Comparison of ENCODE assay signal across 8 mouse cellular contexts in genomic region chr8:71340625-71341024, GRCm38 (mm10). TPM values are rescaled to one million over a fixed set of nuclear protein-coding genes. Genes with fewer than 3 reads are reported as not detected.
A peak's percentile ranks its signal among the peaks of the same experiment; 100 is the strongest.
DNase-seq lines count a peak whose midpoint lies in the region.

No protein-coding gene starts in this region.

- DNase-seq in gastrocnemius, adult 18-20 months (ENCODE audit: low spot score): peak; percentile 26
- no peak for DNase-seq in gastrocnemius, postnatal 25 days
- peak; percentile 71 for DNase-seq in testis, postnatal 10 days (ENCODE audit: low spot score)
- DNase-seq in testis, postnatal 14 days (ENCODE audit: low spot score): no peak
- DNase-seq in embryo, embryonic 11 days: peak; percentile 67
- DNase-seq in lung, postnatal 14 days: peak; percentile 55
- no peak for DNase-seq in layer of hippocampus, adult 18-20 months (ENCODE audit: low spot score in 2 of 2)
- DNase-seq in ovary, adult 18-20 months (ENCODE audit: low spot score): no peak

RNA-seq across cellular contexts. Expression of gene Use1, which starts 26.0 kb away (rescaled TPM):
- total RNA-seq in gastrocnemius, adult 18-20 months (2021): 100 to 1,000 TPM; 100 to 109 TPM
- 10 to 100 TPM; 84.5 to 94.4 TPM for total RNA-seq in gastrocnemius, postnatal 25 days (2021)
- 100 to 1,000 TPM; 111 to 127 TPM for total RNA-seq in layer of hippocampus, adult 18-20 months (2021)

RNA-seq across cellular contexts. Expression of gene Ocel1, which starts 30.5 kb away (rescaled TPM):
- total RNA-seq in gastrocnemius, adult 18-20 months (2021): 1 to 10 TPM; 6.1 to 6.2 TPM
- 1 to 10 TPM; 6.9 to 8.0 TPM for total RNA-seq in gastrocnemius, postnatal 25 days (2021)
- 10 to 100 TPM; 14.3 to 17.9 TPM for total RNA-seq in layer of hippocampus, adult 18-20 months (2021)

RNA-seq across cellular contexts. Expression of gene Nr2f6, which starts 41.1 kb away (rescaled TPM):
- total RNA-seq in gastrocnemius, adult 18-20 months (2021): 10 to 100 TPM; 20.8 to 22.4 TPM
- 10 to 100 TPM; 21.6 to 21.7 TPM for total RNA-seq in gastrocnemius, postnatal 25 days (2021)
- total RNA-seq in layer of hippocampus, adult 18-20 months (2021): 10 to 100 TPM; 44.6 to 46.5 TPM

RNA-seq across cellular contexts. Expression of gene Ushbp1, which starts 55.0 kb away (rescaled TPM):
- total RNA-seq in gastrocnemius, adult 18-20 months (2021): 1 to 10 TPM; 4.7 to 6.9 TPM
- 1 to 10 TPM; 5.5 to 9.9 TPM for total RNA-seq in gastrocnemius, postnatal 25 days (2021)
- total RNA-seq in layer of hippocampus, adult 18-20 months (2021): 1 to 10 TPM; 3.3 TPM

RNA-seq across cellular contexts. Expression of gene Babam1, which starts 56.0 kb away (rescaled TPM):
- total RNA-seq in gastrocnemius, adult 18-20 months (2021): 10 to 100 TPM; 63.4 to 71.9 TPM
- 10 to 100 TPM; 59.2 to 71.2 TPM for total RNA-seq in gastrocnemius, postnatal 25 days (2021)
- total RNA-seq in layer of hippocampus, adult 18-20 months (2021): 100 to 1,000 TPM in 1 of 2 experiments, 10 to 100 TPM in 1; 94.1 to 103 TPM

Comparison
In these comparisons a context has a peak if more than half of its experiments do, and no peak if none do; other contexts are left out.
1. DNase-seq: peak in gastrocnemius, adult 18-20 months (single experiment), testis, postnatal 10 days (single experiment), embryo, embryonic 11 days (single experiment) and lung, postnatal 14 days (single experiment); none in gastrocnemius, postnatal 25 days (single experiment), testis, postnatal 14 days (single experiment), layer of hippocampus, adult 18-20 months (0 of 2) and ovary, adult 18-20 months (single experiment).